Mouse (Mus musculus): ENCODE measurements at regions not wholly inside any gene's neighbourhood (a gene's known extent, or its start where the extent isn't known, plus 50 kb on each side); places are given as distances from the start of the nearest gene placed in this dataset.
"Not testable (repeated sequence)": the region's sequence is repeated elsewhere in the genome, so short reads cannot be mapped to it uniquely, and the experiment has no call there.

- no peak for TF ChIP-seq CTCF (IDR thresholded peaks at IDR 0.05)
- DNase-seq, result no peak
- no peak overlapping the region for H3K4me3 ChIP-seq
- no peak overlapping the region for H3K27ac ChIP-seq
- intact Hi-C loops (cut with DNase I), result no loop called here
Observed at GRCm38 (mm10) chr8:126864314-126864948, 81.2 kb downstream of the Tomm20 start.

DNA sequence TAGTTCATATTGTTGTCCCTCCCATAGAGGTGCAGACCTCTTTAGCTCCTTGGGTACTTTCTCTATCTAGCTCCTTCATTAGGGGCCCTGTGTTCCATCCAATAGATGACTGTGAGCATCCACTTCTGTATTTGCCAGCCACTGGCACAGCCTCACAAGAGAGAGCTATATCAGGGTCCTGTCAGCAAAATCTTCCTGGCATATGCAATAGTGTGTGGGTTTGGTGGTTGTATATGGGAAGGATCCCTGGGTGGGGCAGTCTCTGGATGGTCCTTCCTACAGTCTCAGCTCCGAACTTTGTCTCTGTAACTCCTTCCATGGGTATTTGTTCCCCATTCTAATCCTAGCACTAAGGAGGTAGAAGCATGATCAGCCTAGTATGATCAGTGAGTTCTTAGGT, 82.0 kb downstream of the Tomm20 start:
- DNase-seq; H3K27ac ChIP-seq; intact Hi-C loops (cut with DNase I); H3K4me3 ChIP-seq: not testable (repeated sequence)

DNA sequence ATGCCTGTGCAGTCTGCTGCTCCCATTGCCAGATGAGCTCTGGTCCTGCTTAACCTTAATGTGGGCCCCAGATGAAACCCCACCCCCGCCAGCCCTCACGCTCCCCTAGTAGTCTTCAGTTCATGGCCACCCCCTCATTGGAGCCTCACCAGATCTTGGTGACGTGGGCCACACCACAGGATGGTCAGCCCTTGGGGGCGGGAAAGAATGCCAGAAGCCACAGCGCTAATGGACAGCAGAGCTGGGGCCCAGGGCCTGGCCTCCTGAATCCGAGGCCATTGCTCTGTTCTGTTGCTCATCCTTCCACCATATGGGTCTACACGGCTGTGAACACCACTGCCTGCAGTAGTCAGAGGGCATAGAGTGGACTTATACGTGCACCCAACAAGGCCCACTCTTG, 83.9 kb downstream of the Tomm20 start:
- no peak for TF ChIP-seq CTCF (IDR thresholded peaks at IDR 0.05)
- intact Hi-C loops (cut with DNase I), result no loop called here
- Histone ChIP-seq H3K4me3 (no peak overlapping the region), H3K27ac (no peak overlapping the region)
- DNase-seq, result no peak

- Histone ChIP-seq H3K27ac (no peak overlapping the region), H3K4me3 (no peak overlapping the region)
- intact Hi-C loops (cut with DNase I), result no loop called here
- no peak for DNase-seq
- no peak for TF ChIP-seq CTCF (IDR thresholded peaks at IDR 0.05)
Observed at GRCm38 (mm10) chr8:126860630-126861029, 85.0 kb downstream of the Tomm20 start.

DNA sequence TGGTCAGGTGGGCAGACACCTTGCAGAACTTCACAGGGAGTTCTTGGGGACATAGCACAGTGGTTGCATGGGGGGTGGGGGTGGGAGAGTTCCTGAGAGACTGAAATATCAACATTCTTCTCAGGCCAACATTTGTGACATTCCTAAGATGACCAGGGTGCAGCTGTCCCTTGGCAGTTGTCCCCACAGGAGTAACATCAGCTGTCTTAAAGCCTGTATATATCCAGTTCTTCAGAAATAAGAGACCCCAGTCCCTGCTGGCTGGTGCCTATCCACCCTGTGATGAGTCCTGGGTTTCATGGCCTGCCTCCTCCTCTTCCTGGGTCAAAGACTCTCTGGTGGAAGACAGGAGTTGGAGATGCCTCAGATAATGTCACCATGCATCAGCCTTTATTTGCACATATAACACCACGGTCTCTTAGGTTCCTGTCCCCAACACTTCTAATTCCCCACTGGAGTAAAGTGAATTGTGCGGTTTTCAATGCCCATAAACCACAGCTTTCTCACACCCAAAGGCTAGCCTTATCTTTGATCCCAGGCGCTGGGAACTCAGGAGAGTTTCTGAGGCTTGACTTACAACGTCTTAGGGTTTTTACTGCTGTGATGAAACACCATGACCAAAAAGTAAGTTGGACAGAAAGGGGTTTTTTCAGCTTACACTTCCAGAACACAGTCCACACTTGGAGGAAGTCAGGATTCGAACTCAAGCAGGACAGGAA, 85.8 kb downstream of the Tomm20 start:
- peak; percentile 34 for DNase-seq
- intact Hi-C loops (cut with DNase I), result no loop called here
- TF ChIP-seq CTCF (IDR thresholded peaks at IDR 0.05), result no peak

DNA sequence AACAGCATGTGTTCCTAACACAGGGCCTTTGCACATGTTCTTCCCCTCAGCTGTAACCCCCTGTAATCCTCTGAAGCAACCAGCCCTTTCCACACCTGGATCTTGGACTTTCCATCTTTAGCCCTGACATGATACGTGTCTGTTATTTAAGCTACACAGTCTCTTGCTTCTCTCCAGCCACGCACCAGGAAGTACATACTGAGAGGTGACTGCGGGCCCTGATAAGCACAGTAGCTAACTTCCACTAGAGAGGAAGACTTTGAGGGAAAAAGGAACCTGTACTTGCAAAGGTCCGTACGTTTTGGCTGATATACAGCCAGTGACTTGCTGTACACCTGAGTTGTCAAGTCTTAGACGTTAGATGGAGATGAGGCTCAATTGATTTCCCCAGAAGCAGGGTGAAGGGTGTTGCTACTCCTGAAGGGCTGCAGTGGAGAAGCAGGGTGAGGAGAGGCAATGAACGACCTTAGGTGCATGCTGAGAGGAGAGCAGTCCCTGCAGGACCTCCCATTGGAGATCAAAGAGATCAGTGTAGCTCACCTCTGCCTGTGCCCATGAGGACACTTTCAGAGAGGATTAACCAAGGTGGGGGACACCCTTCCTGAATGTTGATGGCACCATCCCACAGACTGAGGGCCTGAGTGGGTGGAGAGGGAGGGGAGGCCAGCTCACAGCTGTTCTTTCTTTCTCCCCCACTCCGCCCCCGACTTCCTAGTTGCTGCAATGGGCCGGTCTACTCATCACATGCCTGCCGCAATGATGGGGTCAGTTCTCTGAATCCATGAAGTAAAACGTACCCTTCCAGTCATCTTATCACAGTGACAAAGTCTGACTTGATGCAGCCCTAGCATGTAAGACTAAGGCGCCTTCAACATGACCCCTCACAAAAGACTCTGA, 88.1 kb downstream of the Tomm20 start:
- Histone ChIP-seq H3K4me3 (no peak overlapping the region), H3K27ac (no peak overlapping the region; the same call in 1 of the 2 replicates)
- no peak for TF ChIP-seq CTCF (IDR thresholded peaks at IDR 0.05)
- intact Hi-C loops (cut with DNase I), result no loop called here
- no peak for DNase-seq

More for the DNA sequence above, 85.8 kb downstream of the Tomm20 start:
- Histone ChIP-seq H3K27ac (peak overlapping the region; percentile 28; the same call in 1 of the 2 replicates), H3K4me3 (no peak overlapping the region)

DNA sequence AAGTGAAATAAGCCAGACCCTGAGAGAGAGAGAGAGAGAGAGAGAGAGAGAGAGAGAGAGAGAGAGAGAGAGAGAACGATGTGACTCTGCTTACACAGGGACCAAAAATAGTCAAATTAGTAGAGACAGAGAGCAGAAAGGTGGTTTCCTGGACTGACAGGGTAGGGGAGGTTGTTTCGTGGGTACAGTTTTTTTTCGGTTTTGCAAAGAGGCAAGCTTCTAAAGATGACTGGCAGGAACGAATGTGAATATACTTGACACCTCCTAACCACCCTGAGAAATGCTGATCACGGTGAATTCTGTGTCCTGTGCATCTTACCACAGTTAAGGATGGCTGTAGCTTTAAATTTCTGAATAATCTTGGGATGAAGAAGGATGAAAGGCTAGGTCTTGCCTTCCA, 89.7 kb downstream of the Tomm20 start:
- Histone ChIP-seq H3K27ac (no peak overlapping the region), H3K4me3 (no peak overlapping the region)
- no peak for TF ChIP-seq CTCF (IDR thresholded peaks at IDR 0.05)
- DNase-seq, result no peak
- intact Hi-C loops (cut with DNase I), result no loop called here

DNA sequence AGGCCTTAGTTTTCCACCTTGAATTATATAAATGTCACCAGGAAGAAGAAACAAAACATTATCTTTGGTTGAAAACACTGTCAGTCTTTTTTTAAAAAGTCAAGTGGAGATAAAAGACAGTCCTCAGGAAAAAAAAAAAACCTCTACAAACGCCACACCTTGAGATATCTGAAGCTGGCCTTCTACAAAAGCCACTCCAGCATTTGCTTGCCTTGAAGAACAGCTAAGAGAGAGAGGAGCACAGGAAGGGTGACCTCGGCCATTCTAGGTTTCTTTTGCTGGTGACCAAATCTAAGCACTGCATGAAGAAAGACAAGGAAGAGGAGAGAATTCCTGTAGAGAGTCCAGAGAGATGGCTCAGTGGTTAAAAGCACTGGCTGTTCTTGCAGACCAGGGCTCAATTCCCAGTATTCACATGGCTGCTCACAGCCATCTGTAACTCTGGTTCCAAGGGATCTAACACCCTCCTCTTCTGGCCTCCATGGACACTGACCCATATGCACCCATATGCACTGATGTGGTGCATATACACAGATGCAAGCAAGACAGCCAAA, 90.5 kb downstream of the Tomm20 start:
- no peak for TF ChIP-seq CTCF (IDR thresholded peaks at IDR 0.05)
- intact Hi-C loops (cut with DNase I), result no loop called here
- no peak for DNase-seq
- no peak overlapping the region for H3K4me3 ChIP-seq
- no peak overlapping the region for H3K27ac ChIP-seq

- intact Hi-C loops (cut with DNase I), result no loop called here
- H3K4me3 ChIP-seq, result no peak overlapping the region
- TF ChIP-seq CTCF (IDR thresholded peaks at IDR 0.05), result no peak
- no peak for DNase-seq
- H3K27ac ChIP-seq, result peak overlapping the region; percentile 49
Observed at GRCm38 (mm10) chr8:126854121-126855055, 91.3 kb downstream of the Tomm20 start.

DNA sequence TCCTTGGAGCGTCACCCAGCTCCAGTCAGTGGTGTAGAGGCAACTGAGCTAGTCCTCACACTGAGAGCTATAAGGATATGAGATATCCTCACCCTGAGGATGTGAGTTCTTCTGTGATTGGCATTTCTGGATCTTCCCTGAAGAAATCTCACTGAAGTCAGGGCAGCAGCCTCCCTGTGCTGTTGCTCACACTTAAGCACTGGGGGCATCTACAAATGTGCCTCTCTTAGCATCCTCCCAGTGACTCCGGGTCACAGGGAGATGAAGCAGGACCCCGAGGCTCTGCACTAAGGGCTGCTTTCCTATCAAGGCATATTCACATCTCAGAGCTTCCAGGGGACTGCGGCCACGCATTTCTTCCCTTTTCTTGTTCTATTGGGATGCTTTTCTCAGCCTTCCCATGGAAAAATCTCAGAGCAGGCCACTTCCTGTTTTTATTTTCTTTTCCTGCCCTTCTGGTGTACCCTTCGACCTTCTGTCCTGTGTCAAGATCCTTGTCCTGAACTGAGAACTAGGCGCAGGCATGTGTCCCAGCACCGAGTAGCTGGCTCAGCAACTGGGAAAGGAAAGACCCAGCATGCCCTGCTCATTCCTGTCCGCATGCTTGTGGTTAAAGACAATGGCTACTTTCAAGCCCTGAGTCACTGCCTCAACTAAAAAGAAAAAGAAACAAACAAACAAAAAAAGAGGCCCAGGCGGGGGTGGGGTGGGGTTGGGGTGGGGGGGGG, 92.8 kb downstream of the Tomm20 start:
- DNase-seq, result peak; percentile 55
- TF ChIP-seq CTCF (IDR thresholded peaks at IDR 0.05), result no peak
- intact Hi-C loops (cut with DNase I), result no loop called here
- Histone ChIP-seq H3K4me3 (no peak overlapping the region), H3K27ac (peak overlapping the region; percentile 89)

DNA sequence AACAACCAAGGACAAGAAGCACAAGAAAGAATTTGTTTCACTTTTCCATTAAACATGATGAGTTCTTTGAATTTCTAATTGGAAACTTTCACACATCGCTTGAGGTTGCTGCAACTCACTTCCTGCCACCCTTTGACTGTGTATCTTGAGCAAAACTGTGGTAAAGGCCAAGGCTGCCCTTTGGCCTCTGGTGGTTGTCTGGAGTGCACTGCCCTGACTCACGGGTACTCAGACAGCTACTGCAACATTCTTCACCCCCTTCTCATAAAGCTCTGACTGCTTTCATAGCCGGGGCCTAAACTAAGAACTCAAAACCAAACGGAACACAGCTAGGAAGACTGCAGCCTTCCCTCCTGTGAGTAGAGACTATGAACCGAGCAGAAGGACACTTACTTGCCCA, 93.5 kb downstream of the Tomm20 start:
- no peak for TF ChIP-seq CTCF (IDR thresholded peaks at IDR 0.05)
- no peak for DNase-seq
- H3K4me3 ChIP-seq, result no peak overlapping the region
- H3K27ac ChIP-seq, result peak overlapping the region; percentile 89
- intact Hi-C loops (cut with DNase I), result no loop called here

Measured in gastrocnemius, adult 2 months (tissue).